Mouse (Mus musculus) thymus, adult 2 months (tissue): ENCODE results near the gene C9orf72. TPM values are rescaled to one million over a fixed set of nuclear protein-coding genes. Genes with fewer than 3 reads are reported as not detected.

ENCODE experiments used
- DNase-seq: peaks from one replicate; pipeline ENCODE4 v3.0.0; 2021
- H3K27ac ChIP-seq: fragments of 200-500 bp; 2 replicates; pipeline ENCODE4 v1.5.1; 2012; ENCODE audit warnings: low read length, control low read depth; ENCODE audit not compliant: control insufficient read depth, insufficient read depth
- H3K27me3 ChIP-seq: fragments of 200-500 bp; 2 replicates; pipeline ENCODE4 v1.6.1; 2012; ENCODE audit warnings: mild to moderate bottlenecking, low read length, moderate library complexity, mixed read lengths; ENCODE audit not compliant: control insufficient read depth, insufficient read depth
- H3K36me3 ChIP-seq: fragments of 200-500 bp; 2 replicates; pipeline ENCODE4 v1.6.1; 2012; ENCODE audit warnings: mild to moderate bottlenecking, low read length, moderate library complexity; ENCODE audit not compliant: control insufficient read depth, insufficient read depth
- H3K4me1 ChIP-seq: fragments of 200-500 bp; replicated peaks from 2 replicates; pipeline ENCODE4 v1.6.1; 2012; ENCODE audit warnings: low read length; ENCODE audit not compliant: control insufficient read depth, insufficient read depth
- H3K4me3 ChIP-seq: fragments of 200-500 bp; 2 replicates; pipeline ENCODE4 v1.5.1; 2012; ENCODE audit warnings: mild to moderate bottlenecking, low read length, control low read depth, moderate library complexity; ENCODE audit not compliant: control insufficient read depth, insufficient read depth
- CTCF ChIP-seq: fragments of 200-500 bp; IDR thresholded peaks from 2 replicates; pipeline ENCODE4 v1.5.1; 2012; ENCODE audit warnings: mild to moderate bottlenecking, control low read depth, low read length, moderate library complexity, borderline replicate concordance; ENCODE audit not compliant: control insufficient read depth, poor library complexity, insufficient read depth; ENCODE audit errors: extremely low read depth
- POLR2A ChIP-seq: fragments of 200-500 bp; IDR thresholded peaks from 2 replicates; pipeline ENCODE4 v1.6.1; 2012; ENCODE audit warnings: mild to moderate bottlenecking, low read length, control low read depth, moderate library complexity; ENCODE audit not compliant: control insufficient read depth, poor library complexity, insufficient read depth; ENCODE audit errors: extremely low read depth
- WGBS: fragments of 180-500 bp; shearing (Covaris S2); methylation state at CpG from one replicate; pipeline ENCODE4 v1.1.7; 2018; 5-methylcytosine and 5-hydroxymethylcytosine counted together
- polyA plus RNA-seq: library from polyadenylated mRNA; depleted of rRNA; stranded (reverse); fragments of >200 nt; gene quantifications from 2 replicates; pipeline ENCODE4 v1.2.3, GENCODE M21; 2012

The C9orf72 gene
- polyA plus RNA-seq, 1 experiment = 9.3 TPM

- Histone ChIP-seq H3K4me1 (peaks cover 4% of the 10 kb centered on the region), H3K27me3 (no peaks in the 10 kb centered on the region), H3K36me3 (no peaks in the 10 kb centered on the region), H3K4me3 (no peak overlapping the region), H3K27ac (no peak overlapping the region)
- 83% methylated on average over 4 of the region's 4 CpGs for WGBS
- DNase-seq = no peak
- TF ChIP-seq CTCF (no peak), POLR2A (no peak)
Observed at GRCm38 (mm10) chr4:35228260-35228659, 2.3 kb upstream of the C9orf72 start.

- TF ChIP-seq POLR2A = no peak
- no peak for TF ChIP-seq CTCF
- WGBS = 5% methylated on average over 9 of the region's 9 CpGs
- Histone ChIP-seq H3K27ac (peak overlapping the region; percentile 27), H3K4me1 (peaks cover 4% of the 10 kb centered on the region), H3K36me3 (no peaks in the 10 kb centered on the region), H3K27me3 (no peaks in the 10 kb centered on the region), H3K4me3 (peak overlapping the region; percentile 63; the same call in 1 of the 2 replicates)
- no peak for DNase-seq
Observed at GRCm38 (mm10) chr4:35226496-35226992, 569 bp upstream of the C9orf72 start.

GRCm38 (mm10) chr4:35225141-35225733, 738 bp downstream of the C9orf72 start:
- TF ChIP-seq POLR2A (no peak), CTCF (no peak)
- H3K27ac ChIP-seq = no peak overlapping the region
- no peaks in the 10 kb centered on the region for H3K36me3 ChIP-seq
- peak overlapping the region; percentile 63 for H3K4me3 ChIP-seq
- H3K27me3 ChIP-seq = no peaks in the 10 kb centered on the region
- WGBS = 1% methylated on average over 40 of the region's 40 CpGs
- DNase-seq = no peak
- peaks cover 4% of the 10 kb centered on the region for H3K4me1 ChIP-seq

GRCm38 (mm10) chr4:35224101-35224500, 1.9 kb downstream of the C9orf72 start:
- WGBS = 85% methylated on average over 4 of the region's 4 CpGs
- Histone ChIP-seq H3K27me3 (no peaks in the 10 kb centered on the region), H3K36me3 (no peaks in the 10 kb centered on the region), H3K4me1 (peaks cover 4% of the 10 kb centered on the region), H3K4me3 (no peak overlapping the region), H3K27ac (no peak overlapping the region)
- DNase-seq = no peak
- no peak for TF ChIP-seq POLR2A
- no peak for TF ChIP-seq CTCF

GRCm38 (mm10) chr4:35223376-35223988, 2.5 kb downstream of the C9orf72 start:
- TF ChIP-seq POLR2A (no peak), CTCF (no peak)
- H3K4me1 ChIP-seq = peaks cover 4% of the 10 kb centered on the region
- no peak overlapping the region for H3K4me3 ChIP-seq
- no peaks in the 10 kb centered on the region for H3K36me3 ChIP-seq
- no peak overlapping the region for H3K27ac ChIP-seq
- DNase-seq = no peak
- no peaks in the 10 kb centered on the region for H3K27me3 ChIP-seq
- 70% methylated on average over 5 of the region's 5 CpGs for WGBS

DNA sequence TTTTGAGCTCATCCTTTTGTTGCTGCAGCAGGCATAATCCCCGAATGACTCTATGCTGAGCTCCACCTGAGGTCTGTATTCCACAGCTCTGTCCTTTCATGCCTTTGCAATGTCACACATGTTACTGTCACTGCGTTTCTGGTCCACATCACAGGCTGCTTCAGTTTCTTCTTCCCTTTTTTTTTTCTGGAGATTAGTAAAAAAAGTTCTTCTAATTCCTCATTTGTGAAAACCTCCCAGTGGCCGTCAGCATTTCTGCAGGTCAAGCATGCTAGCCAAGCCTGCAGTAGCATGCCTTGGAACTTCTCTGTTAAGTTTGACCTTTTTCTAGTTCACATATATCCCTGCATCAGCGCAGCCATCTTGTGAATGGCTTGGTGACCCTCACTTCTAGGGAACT, 4.1 kb downstream of the C9orf72 start:
- WGBS = 57% methylated on average over 4 of the region's 4 CpGs
- H3K4me3 ChIP-seq = no peak overlapping the region
- no peaks in the 10 kb centered on the region for H3K36me3 ChIP-seq
- DNase-seq = no peak
- no peak overlapping the region for H3K27ac ChIP-seq
- peaks cover 4% of the 10 kb centered on the region for H3K4me1 ChIP-seq
- TF ChIP-seq CTCF (no peak), POLR2A (no peak)
- H3K27me3 ChIP-seq = no peaks in the 10 kb centered on the region

DNA sequence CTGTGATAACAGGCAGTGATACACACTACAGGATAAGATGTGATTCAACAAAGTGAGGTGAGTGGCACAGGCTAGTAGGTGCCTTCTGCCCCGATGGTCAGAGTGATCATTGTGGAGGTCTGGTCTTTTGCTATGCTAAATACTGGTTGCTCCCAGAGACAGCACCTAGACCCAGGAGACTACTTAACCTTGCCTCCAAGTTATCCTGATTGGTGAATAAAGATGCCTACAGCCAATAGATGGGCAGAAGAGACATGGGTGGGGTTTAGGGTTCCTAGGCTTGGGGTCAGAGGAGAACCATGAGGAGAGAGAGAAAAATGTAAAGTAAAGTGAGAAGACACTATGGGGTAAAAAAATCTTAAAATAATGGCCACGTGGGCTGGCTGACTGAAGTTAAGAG, 4.8 kb downstream of the C9orf72 start:
- WGBS = 90% methylated on average over 2 of the region's 2 CpGs
- DNase-seq = no peak
- Histone ChIP-seq H3K36me3 (no peaks in the 10 kb centered on the region), H3K4me1 (peaks cover 4% of the 10 kb centered on the region), H3K27me3 (no peaks in the 10 kb centered on the region), H3K4me3 (no peak overlapping the region), H3K27ac (no peak overlapping the region)
- TF ChIP-seq POLR2A (no peak), CTCF (no peak)
